Mouse (Mus musculus) lung, embryonic 15.5 days (tissue): ENCODE data around the gene Rgma. TPM values are rescaled to one million over a fixed set of nuclear protein-coding genes. Genes with fewer than 3 reads are reported as not detected.

ENCODE experiments used
- ATAC-seq: fragments of 200-750 bp; cut with Nextera tagmentation; 2 replicates; pipeline ENCODE4 v1.8.0; 2017; ENCODE audit warnings: moderate number of reproducible peaks, borderline replicate concordance; ENCODE audit not compliant: low FRiP score, low TSS enrichment; ENCODE audit errors: extremely low read depth
- H3K27ac ChIP-seq: fragments of 300-500 bp; sonication (generic); 2 replicates; pipeline ENCODE4 v1.5.1; 2015; ENCODE audit warnings: moderate library complexity, mild to moderate bottlenecking, inconsistent platforms
- H3K27me3 ChIP-seq: fragments of 300-500 bp; sonication (generic); 2 replicates; pipeline ENCODE4 v1.6.1; 2015; ENCODE audit warnings: inconsistent platforms
- H3K36me3 ChIP-seq: fragments of 300-500 bp; sonication (generic); 2 replicates; pipeline ENCODE4 v1.6.1; 2015; ENCODE audit warnings: inconsistent platforms
- H3K4me1 ChIP-seq: fragments of 300-500 bp; sonication (generic); 2 replicates; pipeline ENCODE4 v1.6.1; 2015; ENCODE audit warnings: inconsistent platforms
- H3K4me2 ChIP-seq: fragments of 300-500 bp; sonication (generic); 2 replicates; pipeline ENCODE4 v1.6.1; 2015; ENCODE audit warnings: inconsistent platforms, mild to moderate bottlenecking, moderate library complexity
- H3K4me3 ChIP-seq: fragments of 300-500 bp; sonication (generic); 2 replicates; pipeline ENCODE4 v1.5.1; 2015; ENCODE audit warnings: mild to moderate bottlenecking, inconsistent platforms
- H3K9ac ChIP-seq: fragments of 300-500 bp; sonication (generic); 2 replicates; pipeline ENCODE4 v1.6.1; 2015; ENCODE audit warnings: inconsistent platforms
- H3K9me3 ChIP-seq: fragments of 300-500 bp; sonication (generic); 2 replicates; pipeline ENCODE4 v1.6.1; 2016; ENCODE audit warnings: inconsistent platforms
- WGBS: fragments of 180-500 bp; shearing (Covaris S2); methylation state at CpG from one replicate; pipeline ENCODE4 v1.1.7; 2015; 5-methylcytosine and 5-hydroxymethylcytosine counted together
- polyA plus RNA-seq: library from polyadenylated mRNA; unstranded; fragments of >200 nt; fragmentation: Nextera tagmentation; extraction: Ambion mirVana; gene quantifications from 2 replicates; pipeline ENCODE4 v1.2.1, GENCODE M21; 2015

Rgma gene
- polyA plus RNA-seq, 1 experiment from 2014 or later = 12.9 TPM

- WGBS = 70% methylated on average over 3 of the region's 3 CpGs
- H3K36me3 ChIP-seq = no peaks in the 10 kb centered on the region
- no peak for ATAC-seq
- no peak overlapping the region for H3K9ac ChIP-seq
- H3K9me3 ChIP-seq = no peaks in the 10 kb centered on the region
- H3K27me3 ChIP-seq = no peaks in the 10 kb centered on the region
- H3K4me2 ChIP-seq = no peak overlapping the region
- H3K4me1 ChIP-seq = 0 out of 2 replicates have a peak, but pooled peaks cover 2% of the 10 kb centered on the region
- H3K27ac ChIP-seq = no peak overlapping the region
- H3K4me3 ChIP-seq = no peak overlapping the region
Observed at GRCm38 (mm10) chr7:73343852-73344251, 31.5 kb upstream of the Rgma start.

GRCm38 (mm10) chr7:73348585-73349124 is 26.7 kb upstream of the Rgma start:
- ATAC-seq = no peak
- no peak overlapping the region for H3K9ac ChIP-seq
- 29% methylated on average over 10 of the region's 10 CpGs for WGBS

GRCm38 (mm10) chr7:73349158-73349557 is 26.2 kb upstream of the Rgma start:
- 0 out of 2 replicates have a peak, but pooled peaks cover 2% of the 10 kb centered on the region for H3K4me1 ChIP-seq
- H3K4me2 ChIP-seq = no peak overlapping the region
- H3K9ac ChIP-seq = no peak overlapping the region
- 58% methylated on average over 8 of the region's 8 CpGs for WGBS
- H3K27me3 ChIP-seq = no peaks in the 10 kb centered on the region
- H3K4me3 ChIP-seq = no peak overlapping the region
- H3K9me3 ChIP-seq = no peaks in the 10 kb centered on the region
- H3K36me3 ChIP-seq = no peaks in the 10 kb centered on the region
- no peak for ATAC-seq
- H3K27ac ChIP-seq = no peak overlapping the region

More at GRCm38 (mm10) chr7:73348585-73349124, 26.7 kb upstream of the Rgma start:
- Histone ChIP-seq H3K9me3 (no peaks in the 10 kb centered on the region), H3K36me3 (no peaks in the 10 kb centered on the region), H3K4me2 (no peak overlapping the region), H3K4me1 (0 out of 2 replicates have a peak, but pooled peaks cover 2% of the 10 kb centered on the region), H3K27me3 (no peaks in the 10 kb centered on the region), H3K27ac (no peak overlapping the region), H3K4me3 (no peak overlapping the region)

DNA sequence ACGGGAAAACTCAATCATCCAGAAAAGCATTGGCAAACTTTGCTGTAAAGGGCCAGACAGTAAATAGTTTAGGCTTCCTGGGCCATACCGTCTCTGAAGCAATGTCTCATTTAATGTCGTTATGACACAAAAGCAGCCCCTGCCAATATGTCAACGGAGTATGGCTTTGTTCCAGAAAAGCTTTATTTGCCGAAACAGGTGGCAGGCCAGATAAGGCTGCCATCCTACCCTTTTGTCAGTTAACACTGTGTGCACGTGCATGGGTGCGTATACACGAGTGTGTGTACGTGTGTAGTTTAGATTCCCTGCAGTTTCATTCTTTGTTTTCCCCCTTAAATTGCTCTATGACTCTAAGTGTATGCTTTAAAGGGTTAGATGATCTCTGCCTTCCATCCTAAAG is 20.1 kb upstream of the Rgma start:
- no peak overlapping the region for H3K4me3 ChIP-seq
- no peak overlapping the region for H3K27ac ChIP-seq
- H3K4me1 ChIP-seq = no peaks in the 10 kb centered on the region
- H3K9me3 ChIP-seq = no peaks in the 10 kb centered on the region
- 43% methylated on average over 9 of the region's 9 CpGs for WGBS
- H3K36me3 ChIP-seq = no peaks in the 10 kb centered on the region
- H3K27me3 ChIP-seq = no peaks in the 10 kb centered on the region
- no peak for ATAC-seq
- H3K9ac ChIP-seq = no peak overlapping the region
- H3K4me2 ChIP-seq = no peak overlapping the region

DNA sequence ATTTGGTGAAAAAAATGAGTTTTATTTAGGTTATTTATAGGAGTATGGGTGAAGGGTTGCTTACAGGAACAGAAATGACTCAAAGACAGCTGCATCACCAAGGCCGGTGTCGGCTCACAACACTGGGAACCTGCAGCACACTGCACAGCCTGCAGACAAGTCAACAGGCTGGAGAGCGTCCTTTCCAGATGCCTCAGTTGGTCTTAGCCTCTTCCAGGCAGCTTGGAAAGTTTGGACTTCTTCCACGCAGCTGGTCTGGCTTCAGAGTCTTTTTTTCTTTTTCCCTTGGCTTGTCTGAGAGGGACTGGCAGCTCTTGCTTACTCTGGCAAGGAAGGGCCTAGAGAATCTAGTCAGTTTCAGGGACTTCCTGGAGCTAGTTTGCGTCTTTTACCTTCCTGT is 18.4 kb upstream of the Rgma start:
- 80% methylated on average over 5 of the region's 5 CpGs for WGBS
- ATAC-seq = no peak
- H3K9ac ChIP-seq = no peak overlapping the region
- H3K9me3 ChIP-seq = no peaks in the 10 kb centered on the region
- H3K36me3 ChIP-seq = no peaks in the 10 kb centered on the region
- no peak overlapping the region for H3K4me3 ChIP-seq
- no peak overlapping the region for H3K4me2 ChIP-seq
- H3K27ac ChIP-seq = no peak overlapping the region
- H3K4me1 ChIP-seq = no peaks in the 10 kb centered on the region
- H3K27me3 ChIP-seq = no peaks in the 10 kb centered on the region

GRCm38 (mm10) chr7:73357626-73358025 is 17.7 kb upstream of the Rgma start:
- H3K9me3 ChIP-seq = no peaks in the 10 kb centered on the region
- no peak overlapping the region for H3K4me2 ChIP-seq
- no peak overlapping the region for H3K4me3 ChIP-seq
- H3K36me3 ChIP-seq = no peaks in the 10 kb centered on the region
- no peaks in the 10 kb centered on the region for H3K4me1 ChIP-seq
- ATAC-seq = no peak
- H3K27ac ChIP-seq = no peak overlapping the region
- 93% methylated on average over 2 of the region's 2 CpGs for WGBS
- no peak overlapping the region for H3K9ac ChIP-seq
- no peaks in the 10 kb centered on the region for H3K27me3 ChIP-seq

GRCm38 (mm10) chr7:73365511-73365910 is 9.8 kb upstream of the Rgma start:
- no peaks in the 10 kb centered on the region for H3K9me3 ChIP-seq
- no peak overlapping the region for H3K4me3 ChIP-seq
- no peak for ATAC-seq
- H3K27ac ChIP-seq = no peak overlapping the region
- 74% methylated on average over 4 of the region's 4 CpGs for WGBS
- H3K4me2 ChIP-seq = no peak overlapping the region
- H3K9ac ChIP-seq = no peak overlapping the region
- H3K4me1 ChIP-seq = no peaks in the 10 kb centered on the region
- no peaks in the 10 kb centered on the region for H3K36me3 ChIP-seq
- peaks cover 6% of the 10 kb centered on the region; the same call in 1 of the 2 replicates for H3K27me3 ChIP-seq

DNA sequence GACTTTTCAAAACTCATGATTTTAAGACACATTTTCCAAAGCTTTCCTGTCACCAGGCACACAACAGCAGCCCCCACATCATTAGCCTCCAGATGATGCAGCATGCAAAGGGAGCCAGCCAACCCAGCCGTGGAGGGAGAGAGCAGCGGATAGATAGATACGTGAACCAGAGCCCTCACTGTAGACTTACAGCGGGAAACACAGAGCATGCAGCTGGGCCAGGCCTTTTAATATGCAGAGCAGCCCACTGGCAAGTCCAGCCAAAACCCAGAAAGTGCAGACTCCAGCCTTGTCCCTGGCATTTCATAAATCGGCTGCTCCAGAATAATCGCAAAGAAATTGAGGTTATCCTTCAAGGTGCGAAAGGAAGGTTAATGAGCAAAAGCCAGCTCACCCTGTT is 9.3 kb upstream of the Rgma start:
- H3K9me3 ChIP-seq = no peaks in the 10 kb centered on the region
- no peak overlapping the region for H3K4me2 ChIP-seq
- 72% methylated on average over 7 of the region's 7 CpGs for WGBS
- no peaks in the 10 kb centered on the region for H3K36me3 ChIP-seq
- no peak overlapping the region for H3K4me3 ChIP-seq
- no peak overlapping the region for H3K27ac ChIP-seq
- ATAC-seq = no peak
- H3K9ac ChIP-seq = no peak overlapping the region
- peaks cover 9% of the 10 kb centered on the region; the same call in 1 of the 2 replicates for H3K27me3 ChIP-seq
- no peaks in the 10 kb centered on the region for H3K4me1 ChIP-seq

GRCm38 (mm10) chr7:73367681-73368464 is 7.4 kb upstream of the Rgma start:
- H3K9me3 ChIP-seq = no peaks in the 10 kb centered on the region
- no peak overlapping the region for H3K9ac ChIP-seq
- 84% methylated on average over 10 of the region's 10 CpGs for WGBS
- H3K4me3 ChIP-seq = no peak overlapping the region
- no peak overlapping the region for H3K4me2 ChIP-seq
- no peak for ATAC-seq
- H3K27me3 ChIP-seq = peaks cover 29% of the 10 kb centered on the region
- no peaks in the 10 kb centered on the region for H3K36me3 ChIP-seq
- H3K4me1 ChIP-seq = peaks cover 10% of the 10 kb centered on the region
- no peak overlapping the region for H3K27ac ChIP-seq

DNA sequence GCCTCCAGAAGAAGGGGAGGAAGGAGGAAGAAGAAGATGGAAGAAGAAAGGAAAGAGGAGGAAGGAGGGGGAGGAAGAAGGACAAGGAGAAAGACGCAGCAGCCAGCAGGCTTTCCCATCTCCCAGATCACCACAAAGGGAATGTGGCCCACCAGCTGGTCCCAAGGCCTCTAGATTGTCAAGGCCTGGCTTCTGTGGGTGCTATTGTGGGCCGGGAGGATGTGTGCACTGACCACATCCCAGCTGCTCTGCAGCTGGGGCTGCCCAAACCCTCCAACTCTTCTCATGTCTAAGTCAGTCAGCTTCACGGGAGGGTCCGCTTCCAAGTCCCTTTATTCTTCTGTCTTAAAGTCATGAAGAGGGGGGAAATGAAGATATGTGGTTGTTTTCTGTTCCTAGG is 5.3 kb upstream of the Rgma start:
- Histone ChIP-seq H3K36me3 (no peaks in the 10 kb centered on the region), H3K4me2 (no peak overlapping the region), H3K9ac (no peak overlapping the region), H3K27ac (no peak overlapping the region), H3K4me1 (peaks cover 18% of the 10 kb centered on the region), H3K9me3 (no peaks in the 10 kb centered on the region), H3K27me3 (peaks cover 48% of the 10 kb centered on the region), H3K4me3 (no peak overlapping the region)
- 71% methylated on average over 4 of the region's 4 CpGs for whole genome bisulfite sequencing
- no peak for ATAC-seq

- Histone ChIP-seq H3K36me3 (no peaks in the 10 kb centered on the region), H3K9me3 (no peaks in the 10 kb centered on the region), H3K4me3 (peak overlapping the region; percentile 35), H3K4me1 (peaks cover 31% of the 10 kb centered on the region), H3K9ac (no peak overlapping the region), H3K27ac (no peak overlapping the region), H3K4me2 (peak overlapping the region; percentile 68), H3K27me3 (peaks cover 59% of the 10 kb centered on the region)
- 49% methylated on average over 10 of the region's 10 CpGs for WGBS
- no peak for ATAC-seq
Observed at GRCm38 (mm10) chr7:73371587-73372321, 3.6 kb upstream of the Rgma start.
